Mouse (Mus musculus) E14TG2a.4 (cell line): ENCODE results near the gene Neu4.
"Not testable (repeated sequence)": the region's sequence is repeated elsewhere in the genome, so short reads cannot be mapped to it uniquely, and the experiment has no call there.

Source experiments
- CTCF ChIP-seq: conservative IDR thresholded peaks from 2 replicates; pipeline ENCODE4 v1.5.1; 2014; ENCODE audit warnings: low read length
- NANOG ChIP-seq: IDR thresholded peaks from 2 replicates; pipeline ENCODE4 v1.6.1; 2014; ENCODE audit warnings: borderline replicate concordance, low read length, mixed read lengths
- POU5F1 ChIP-seq: IDR thresholded peaks from 2 replicates; pipeline ENCODE4 v1.6.1; 2014; ENCODE audit warnings: low read length, borderline replicate concordance

DNA sequence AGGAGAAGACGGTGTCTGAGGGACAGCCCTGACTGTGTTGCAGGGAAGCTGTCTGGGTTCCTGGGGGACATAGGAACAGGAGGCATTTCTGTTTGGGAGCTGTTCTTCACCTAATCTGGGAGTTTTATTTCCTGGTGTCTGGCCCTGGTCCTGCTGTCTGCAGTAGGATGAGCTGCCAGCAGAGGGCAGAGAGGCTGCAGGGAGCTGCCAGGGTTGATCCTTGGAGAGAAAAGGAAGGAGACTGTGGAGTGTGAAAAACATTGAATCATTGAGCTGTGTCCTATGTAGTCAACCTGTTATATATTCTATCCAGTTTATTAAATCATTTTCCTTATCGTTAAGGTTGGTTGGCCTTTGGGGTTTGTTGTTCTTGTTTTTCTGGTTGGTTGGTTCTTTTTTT lies 39.3 kb upstream of the Neu4 start:
- not testable (repeated sequence) for TF ChIP-seq CTCF, POU5F1, NANOG
